Mouse (Mus musculus) left cerebral cortex, postnatal 25 days (tissue): Measurements from ENCODE around the gene Bax. TPM values are rescaled to one million over a fixed set of nuclear protein-coding genes. Genes with fewer than 3 reads are reported as not detected.
"Not testable (repeated sequence)": the region's sequence is repeated elsewhere in the genome, so short reads cannot be mapped to it uniquely, and the experiment has no call there.

Experiments
- DNase-seq, 2 experiments: peaks; one replicate each; pipeline ENCODE4 v3.0.0; 2022; ENCODE audit warnings: low spot score in 2 of 2, mixed read lengths in 1 of 2
- intact Hi-C: fragments of 180-260 bp; cut with DNase I; formaldehyde crosslinking; loops from one replicate; pipeline ENCODE4 v1.15.1; 2025
- total RNA-seq, 2 experiments: library from RNA; stranded (reverse); gene quantifications; 2 replicates each; pipeline ENCODE4 v1.2.3; 2021

Gene Bax
- total RNA-seq, 2 experiments from 2014 or later, result 67.0 to 69.8 TPM

DNA sequence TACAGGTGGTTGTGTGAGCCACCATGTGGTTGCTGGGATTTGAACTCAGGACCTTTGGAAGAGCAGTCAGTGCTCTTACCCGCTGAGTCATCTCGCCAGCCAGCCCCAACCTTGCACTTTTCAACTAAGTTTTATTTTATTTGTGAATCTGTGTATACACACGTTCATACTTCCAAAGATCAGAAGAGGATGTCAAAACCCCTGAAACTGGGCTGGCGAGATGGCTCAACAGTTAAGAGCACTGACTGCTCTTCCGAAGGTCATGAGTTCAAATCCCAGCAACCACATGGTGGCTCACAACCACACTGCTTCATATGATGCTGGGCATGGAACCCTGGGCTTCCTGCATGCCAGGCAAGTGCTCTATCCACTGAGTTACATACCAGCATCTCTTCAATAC lies 18.3 kb upstream of the Bax start:
- intact Hi-C loops, DNase-seq: not testable (repeated sequence)

DNA sequence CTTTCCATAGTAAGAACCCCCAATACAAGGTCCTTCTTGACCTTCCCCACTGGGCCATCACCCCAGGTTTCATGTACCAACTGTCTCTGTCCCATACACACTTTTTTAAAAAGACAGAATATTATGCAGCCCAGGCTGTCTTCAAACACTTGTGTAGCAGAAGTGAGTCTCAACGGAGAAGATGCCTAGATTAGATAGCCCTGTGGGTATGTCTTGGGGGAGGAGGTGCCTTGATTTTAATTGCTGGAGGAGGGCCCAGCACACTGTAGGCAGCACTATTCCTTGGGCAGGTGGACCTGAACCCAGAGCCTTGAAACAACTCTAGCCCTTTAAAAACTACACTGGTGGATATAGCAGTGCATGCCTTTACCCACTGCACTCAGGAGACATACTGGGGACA lies 15.5 kb upstream of the Bax start:
- intact Hi-C loops, result no loop called here
- no peak for DNase-seq

DNA sequence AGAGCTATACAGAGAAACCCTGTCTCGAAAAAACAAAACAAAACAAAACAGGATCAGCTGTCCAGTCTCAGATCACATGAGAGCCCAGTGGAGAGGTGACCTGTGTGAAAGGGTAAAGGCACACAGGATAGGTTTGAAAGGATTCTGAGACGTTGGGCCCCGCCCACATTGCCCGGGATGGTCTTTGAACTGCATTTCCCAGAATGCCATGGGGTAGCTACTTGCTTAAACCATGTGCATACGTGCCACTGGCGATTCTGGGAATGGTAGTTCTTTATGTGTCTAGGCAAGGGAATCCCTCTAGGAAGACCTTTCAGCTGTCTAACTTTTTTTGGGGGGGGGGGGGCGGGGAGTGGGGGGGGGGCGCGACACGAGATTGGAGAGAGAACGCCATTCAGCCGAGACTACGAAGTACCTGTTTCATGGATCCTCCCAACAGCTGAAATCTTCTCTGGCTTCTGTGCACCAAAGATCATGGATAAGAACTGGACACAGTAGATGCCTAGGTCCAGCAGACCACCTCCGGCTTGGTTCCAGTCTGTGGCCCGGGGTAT lies 14.8 kb upstream of the Bax start, which contains the start of gene Tulp2:
TSS of gene Tulp2 (plus strand) at position 504 of the 554 bp plus-strand sequence.
- intact Hi-C loops, result no loop called here
- peak; percentile 58 to 79 for DNase-seq

GRCm38 (mm10) chr7:45480310-45480709 lies 13.6 kb upstream of the Bax start:
- intact Hi-C loops, DNase-seq: not testable (repeated sequence)

- DNase-seq, result no peak
- intact Hi-C loops, result loop anchor here (5.0 kb wide), 1 partner anchor 44 kb away; no protein-coding TSS in a partner anchor
These were observed 12.1 kb upstream of the Bax start for GRCm38 (mm10) chr7:45478774-45479173.

GRCm38 (mm10) chr7:45477003-45477402 lies 10.3 kb upstream of the Bax start:
- peak; percentile 64 to 79 for DNase-seq
- intact Hi-C loops, result loop anchor here (2.0 to 5.0 kb wide), 2 partner anchors 45 to 84 kb away; no protein-coding TSS in a partner anchor

- DNase-seq, result no peak
- intact Hi-C loops, result loop anchor here (2.0 to 5.0 kb wide), 2 partner anchors 46 to 84 kb away; no protein-coding TSS in a partner anchor
These were observed 9.8 kb upstream of the Bax start for GRCm38 (mm10) chr7:45476453-45476852.

DNA sequence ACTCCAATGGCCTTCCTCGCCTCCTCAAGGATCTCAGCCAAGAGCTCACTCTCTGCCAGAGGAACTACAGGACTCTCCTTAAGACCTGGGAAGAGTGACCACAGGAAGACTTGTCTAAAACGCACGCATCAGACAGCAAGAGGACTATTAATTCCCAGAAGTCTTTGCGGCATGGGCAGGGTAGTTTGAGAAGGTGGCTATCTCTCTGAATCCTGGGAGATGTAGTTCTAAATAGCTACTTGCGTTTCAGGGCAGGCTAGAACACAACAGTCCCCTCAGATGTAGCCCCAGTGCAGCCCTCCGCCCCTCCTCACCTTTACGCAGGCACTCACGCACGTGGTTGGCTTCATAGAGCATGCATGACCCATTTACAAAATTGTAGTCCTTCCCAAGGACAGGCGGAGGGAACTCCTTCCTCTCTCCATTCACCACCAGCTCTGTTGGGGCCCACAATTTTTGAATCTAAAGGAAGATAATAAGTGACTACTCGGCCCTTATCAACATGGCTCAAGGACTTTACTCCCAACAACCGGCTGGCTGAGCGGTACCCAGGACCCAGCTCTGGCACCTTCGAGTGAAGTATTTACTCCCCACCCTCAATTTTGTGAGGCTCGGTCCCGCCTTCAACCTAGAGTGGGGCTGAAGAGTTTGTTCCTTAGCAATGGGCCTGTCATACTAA lies 8.7 kb upstream of the Bax start:
- DNase-seq, result peak in 1 of 2 experiments; percentile 31
- intact Hi-C loops, result loop anchor here (5.0 kb wide), 1 partner anchor 47 kb away; no protein-coding TSS in a partner anchor

- intact Hi-C loops, result no loop called here
These were observed 4.2 kb upstream of the Bax start for GRCm38 (mm10) chr7:45470869-45471268.

GRCm38 (mm10) chr7:45467090-45467670 lies 482 bp upstream of the Bax start:
- DNase-seq, result no peak
- intact Hi-C loops, result loop anchor here (10.0 kb wide), 1 partner anchor 238 kb away; the partner anchor contains the start of gene Dbp

More at GRCm38 (mm10) chr7:45470869-45471268, 4.2 kb upstream of the Bax start:
- DNase-seq, result peak; percentile 79 to 85

DNA sequence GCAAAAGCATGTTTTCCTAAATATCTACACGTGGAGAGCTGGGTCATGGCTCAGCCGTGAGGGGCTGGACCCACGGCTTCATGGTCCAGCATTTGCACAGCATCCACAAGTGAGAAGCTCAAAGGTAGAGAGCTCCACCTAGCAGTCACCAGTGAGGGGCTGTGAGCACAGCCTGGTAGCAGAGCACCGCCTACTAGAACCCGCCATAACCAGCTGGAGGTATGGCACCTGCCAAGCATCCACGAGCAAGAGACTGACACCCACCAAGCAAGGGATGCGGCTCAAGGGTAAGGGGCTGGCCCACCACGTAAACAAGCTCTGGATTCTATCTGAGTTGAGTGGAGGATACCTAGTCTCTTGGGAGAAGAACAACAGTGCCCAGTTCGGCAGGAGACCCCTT lies 1.1 kb downstream of the Bax start:
- DNase-seq, result no peak
- intact Hi-C loops, result loop anchor here (10.0 kb wide), 1 partner anchor 239 kb away; the partner anchor contains the start of gene Dbp

- intact Hi-C loops, result loop anchor here (10.0 kb wide), 1 partner anchor 240 kb away; the partner anchor contains the start of gene Dbp
- DNase-seq, result no peak
These were observed 1.6 kb downstream of the Bax start for GRCm38 (mm10) chr7:45465112-45465511.

- DNase-seq, result no peak
- intact Hi-C loops, result loop anchor here (10.0 kb wide), 1 partner anchor 241 kb away; the partner anchor contains the start of gene Dbp
These were observed 2.5 kb downstream of the Bax start for GRCm38 (mm10) chr7:45463987-45464778.

- not testable (repeated sequence) for DNase-seq
- intact Hi-C loops, result loop anchor here (10.0 kb wide), 1 partner anchor 242 kb away; the partner anchor contains the start of gene Dbp
These were observed 3.8 kb downstream of the Bax start for GRCm38 (mm10) chr7:45462868-45463267.

GRCm38 (mm10) chr7:45462325-45462724 lies 4.4 kb downstream of the Bax start:
- no peak for DNase-seq
- intact Hi-C loops, result loop anchor here (10.0 kb wide), 1 partner anchor 242 kb away; the partner anchor contains the start of gene Dbp

- no peak for DNase-seq
- intact Hi-C loops, result loop anchor here (10.0 kb wide), 1 partner anchor 243 kb away; the partner anchor contains the start of gene Dbp
These were observed 4.9 kb downstream of the Bax start for GRCm38 (mm10) chr7:45461781-45462180.

- intact Hi-C loops, result loop anchor here (10.0 kb wide), 1 partner anchor 243 kb away; the partner anchor contains the start of gene Dbp
- DNase-seq, result no peak
These were observed 5.4 kb downstream of the Bax start for GRCm38 (mm10) chr7:45461326-45461725.

DNA sequence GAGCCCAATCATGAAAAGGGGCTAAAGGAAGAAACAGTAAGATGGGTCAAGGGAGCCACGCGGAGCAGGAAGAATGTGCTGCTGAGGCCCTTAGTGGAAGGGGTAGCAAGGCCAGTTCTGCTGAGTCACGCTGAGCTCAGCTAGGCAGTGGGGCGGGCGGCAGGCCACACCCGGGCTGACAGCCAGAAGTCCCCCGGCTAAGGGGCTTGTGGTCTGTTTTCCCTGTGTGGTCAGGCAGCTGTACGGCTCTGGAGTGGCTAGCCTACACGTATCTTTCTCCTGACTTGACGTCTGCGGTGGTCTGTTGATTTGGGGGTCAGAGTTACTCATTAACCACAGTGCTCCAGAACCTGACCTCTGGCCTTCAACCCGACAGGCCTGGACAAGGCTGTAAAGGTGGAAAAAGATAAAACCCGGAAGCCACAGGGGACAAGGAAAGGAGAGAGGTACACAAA lies 5.8 kb downstream of the Bax start:
- intact Hi-C loops, result loop anchor here (10.0 kb wide), 1 partner anchor 244 kb away; the partner anchor contains the start of gene Dbp
- DNase-seq, result peak in 1 of 2 experiments; percentile 38

- DNase-seq, result peak in 1 of 2 experiments; percentile 14
- intact Hi-C loops, result loop anchor here (10.0 kb wide), 1 partner anchor 244 kb away; the partner anchor contains the start of gene Dbp
These were observed 6.3 kb downstream of the Bax start for GRCm38 (mm10) chr7:45460377-45460776.
